Mouse (Mus musculus): ENCODE measurements around the gene Mup17.
"Not testable (repeated sequence)": the region's sequence is repeated elsewhere in the genome, so short reads cannot be mapped to it uniquely, and the experiment has no call there.

The Mup17 gene

GRCm38 (mm10) chr4:61595771-61596170 is at the start of gene Mup17:
Gene Mup17 (minus strand): TSS chr4:61595871.
- DNase-seq (ENCODE audit: low read depth, low spot score), result not testable (repeated sequence)

- not testable (repeated sequence) for DNase-seq (ENCODE audit: low read depth, low spot score)
Observed at GRCm38 (mm10) chr4:61571561-61571960, 24.1 kb downstream of the Mup17 start.

- DNase-seq (ENCODE audit: low read depth, low spot score), result not testable (repeated sequence)
Observed at GRCm38 (mm10) chr4:61555887-61556286, 39.8 kb downstream of the Mup17 start.

Data from forelimb bud, embryonic 11.5 days (tissue).